Mouse (Mus musculus): ENCODE measurements around the gene Ppp2r5a. TPM values are rescaled to one million over a fixed set of nuclear protein-coding genes. Genes with fewer than 3 reads are reported as not detected.

Gene Ppp2r5a
- polyA plus RNA-seq, 1 experiment from 2014 or later = 18.8 TPM

DNA sequence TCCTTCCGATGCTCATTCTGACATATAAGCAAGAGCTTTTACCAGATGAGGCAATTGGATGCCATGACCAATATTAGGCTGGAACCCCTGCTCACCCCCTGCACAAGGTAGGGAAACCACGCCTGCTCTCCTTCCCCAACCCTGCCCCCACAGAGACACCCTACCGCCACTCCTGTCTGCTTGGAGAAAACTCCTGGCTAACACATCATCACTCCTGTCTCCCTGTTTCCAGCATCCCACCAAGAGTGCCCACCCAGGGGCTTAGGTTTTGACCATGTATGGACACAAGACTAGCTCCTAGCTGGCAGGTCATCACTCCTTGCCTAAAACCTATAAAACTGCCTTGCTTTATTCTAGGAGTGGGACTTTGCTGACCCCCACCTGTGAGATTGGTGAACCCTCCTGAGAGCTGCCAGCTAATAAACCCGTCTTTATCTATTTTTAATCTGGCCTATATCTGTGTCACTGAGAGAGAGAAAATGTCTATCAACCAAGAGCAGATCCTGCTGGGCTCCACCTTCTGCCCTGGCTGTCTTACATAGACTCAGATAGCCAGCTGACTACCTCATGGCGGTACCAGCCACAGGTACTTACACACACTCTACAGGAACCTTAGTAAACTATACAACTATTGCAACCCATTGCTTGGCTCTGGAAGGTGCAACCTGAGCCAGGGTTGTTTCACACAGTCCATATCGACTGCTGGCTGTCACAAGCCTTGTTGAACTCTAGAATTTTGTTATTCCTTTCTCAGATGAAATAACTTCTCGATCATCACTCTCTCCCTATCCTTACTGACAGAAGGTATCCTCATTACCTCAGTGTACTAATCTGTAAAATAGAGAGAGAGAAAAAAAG is 78.1 kb downstream of the Ppp2r5a start:
- no peak overlapping the region; the same call in 1 of the 2 replicates for H3K4me3 ChIP-seq (ENCODE audit: low read length)
- H3K36me3 ChIP-seq (ENCODE audit: insufficient read depth, low read length) = no peaks in the 10 kb centered on the region
- H3K27me3 ChIP-seq (ENCODE audit: insufficient read depth, low read length) = no peaks in the 10 kb centered on the region
- no peaks in the 10 kb centered on the region for H3K9me3 ChIP-seq (ENCODE audit: low read length)
- peak overlapping the region; percentile 25; the same call in 1 of the 2 replicates for H3K27ac ChIP-seq (ENCODE audit: low read length)
- ATAC-seq (ENCODE audit: low FRiP score, low TSS enrichment) = no peak
- H3K4me2 ChIP-seq (replicated peaks; ENCODE audit: low read depth, low read length) = peak overlapping the region; percentile 95
- H3K9ac ChIP-seq (replicated peaks; ENCODE audit: low read length) = peak overlapping the region; percentile 50; the same call in 1 of the 2 replicates
- H3K4me1 ChIP-seq (ENCODE audit: insufficient read depth, low read length) = peaks cover 31% of the 10 kb centered on the region
- 80% methylated on average over 7 of the region's 7 CpGs for WGBS

DNA sequence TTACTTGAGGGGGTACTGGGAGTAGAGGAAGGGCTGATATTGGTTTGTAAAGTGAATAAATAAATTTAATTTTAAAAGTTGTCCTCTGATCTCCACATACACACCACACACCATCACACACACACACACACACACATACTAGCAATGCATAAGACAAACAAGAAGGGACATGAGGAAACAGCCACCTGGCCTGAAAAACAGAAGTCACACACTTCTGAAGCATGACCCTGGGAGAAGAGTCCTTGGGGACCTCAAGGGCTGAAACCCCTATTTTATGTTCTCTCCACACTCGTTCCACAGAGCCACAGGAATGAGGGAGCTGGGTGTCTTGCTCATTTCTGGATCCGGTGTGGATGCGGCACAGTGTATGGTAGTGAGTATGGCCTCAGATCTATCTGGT is 79.7 kb downstream of the Ppp2r5a start:
- Histone ChIP-seq H3K4me3 (ENCODE audit: low read length) (no peak overlapping the region), H3K4me2 (replicated peaks; ENCODE audit: low read depth, low read length) (no peak overlapping the region), H3K4me1 (ENCODE audit: insufficient read depth, low read length) (peaks cover 24% of the 10 kb centered on the region), H3K36me3 (ENCODE audit: insufficient read depth, low read length) (no peaks in the 10 kb centered on the region), H3K27ac (ENCODE audit: low read length) (no peak overlapping the region), H3K9ac (replicated peaks; ENCODE audit: low read length) (no peak overlapping the region), H3K27me3 (ENCODE audit: insufficient read depth, low read length) (no peaks in the 10 kb centered on the region), H3K9me3 (ENCODE audit: low read length) (no peaks in the 10 kb centered on the region)
- 87% methylated on average over 3 of the region's 3 CpGs for WGBS
- ATAC-seq (ENCODE audit: low FRiP score, low TSS enrichment) = no peak

DNA sequence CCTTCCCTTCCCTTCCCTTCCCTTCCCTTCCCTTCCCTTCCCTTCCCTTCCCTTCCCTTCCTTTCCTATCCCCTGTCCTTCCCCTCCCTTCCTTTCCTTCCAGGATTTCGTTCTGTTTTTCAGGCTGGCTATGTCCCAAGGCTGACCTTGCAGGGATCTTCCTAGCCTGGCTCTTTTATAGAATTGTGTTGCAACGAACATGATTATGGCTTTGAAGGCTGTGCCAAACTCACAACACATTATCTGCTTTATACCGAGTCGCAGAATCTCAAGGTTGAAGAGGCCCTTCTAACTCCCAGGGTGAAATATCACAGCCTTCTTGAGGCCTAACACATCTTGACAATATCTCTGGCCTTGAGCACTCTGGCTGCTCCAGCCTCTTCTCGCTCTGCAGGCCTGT is 84.4 kb downstream of the Ppp2r5a start:
- Histone ChIP-seq H3K27me3 (ENCODE audit: insufficient read depth, low read length) (no peaks in the 10 kb centered on the region), H3K27ac (ENCODE audit: low read length) (no peak overlapping the region)

DNA sequence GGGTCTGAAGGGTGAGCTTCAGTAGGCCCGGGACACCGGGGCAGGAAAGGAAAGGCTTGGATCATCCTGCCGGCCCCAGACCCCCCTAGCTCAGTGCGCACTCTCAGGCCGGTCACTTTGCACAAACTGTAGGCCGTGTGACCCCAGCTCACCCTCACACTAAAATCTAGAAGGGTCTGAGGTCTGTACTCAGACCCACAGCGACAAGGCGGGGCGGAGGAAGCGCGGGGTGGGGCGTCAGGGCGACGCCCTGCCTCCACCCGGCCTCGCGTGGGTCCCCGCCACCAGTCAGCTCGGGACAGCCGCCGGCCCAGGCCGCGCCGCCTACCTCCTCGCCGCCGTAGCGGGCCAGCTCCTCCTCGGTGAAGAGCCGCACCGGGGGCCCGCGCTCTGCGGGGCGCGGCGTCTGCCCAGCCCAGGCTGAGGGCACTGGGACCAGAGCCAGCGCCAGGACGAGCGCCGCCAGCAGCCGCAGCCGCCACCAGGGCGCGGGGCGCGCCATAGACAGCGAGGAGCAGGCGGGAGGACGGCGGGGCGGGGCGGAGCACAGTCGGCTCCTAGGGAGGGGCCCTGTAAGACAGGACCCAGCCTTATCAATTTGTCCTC is 85.4 kb downstream of the Ppp2r5a start, which contains the start of gene Nenf:
TSS of gene Nenf (minus strand) at position 604 of the 606 bp plus-strand sequence.
- Histone ChIP-seq H3K9me3 (ENCODE audit: low read length) (no peaks in the 10 kb centered on the region), H3K36me3 (ENCODE audit: insufficient read depth, low read length) (no peaks in the 10 kb centered on the region), H3K27ac (ENCODE audit: low read length) (peak within 1 kb of the TSS; percentile 76), H3K4me2 (replicated peaks; ENCODE audit: low read depth, low read length) (peak within 1 kb of the TSS; percentile 77), H3K9ac (replicated peaks; ENCODE audit: low read length) (peak within 1 kb of the TSS; percentile 98), H3K4me1 (ENCODE audit: insufficient read depth, low read length) (peaks cover 11% of the 10 kb centered on the region), H3K27me3 (ENCODE audit: insufficient read depth, low read length) (no peaks in the 10 kb centered on the region), H3K4me3 (ENCODE audit: low read length) (peak within 1 kb of the TSS; percentile 80)
- ATAC-seq (ENCODE audit: low FRiP score, low TSS enrichment) = peak; percentile 92
- under 1% methylated on average over 52 of the region's 54 CpGs for WGBS

More for the DNA sequence above, 84.4 kb downstream of the Ppp2r5a start:
- H3K9ac ChIP-seq (replicated peaks; ENCODE audit: low read length) = no peak overlapping the region
- no peaks in the 10 kb centered on the region for H3K36me3 ChIP-seq (ENCODE audit: insufficient read depth, low read length)
- no peaks in the 10 kb centered on the region for H3K9me3 ChIP-seq (ENCODE audit: low read length)
- H3K4me3 ChIP-seq (ENCODE audit: low read length) = no peak overlapping the region
- H3K4me1 ChIP-seq (ENCODE audit: insufficient read depth, low read length) = peaks cover 6% of the 10 kb centered on the region; the same call in 1 of the 2 replicates
- no peak for ATAC-seq (ENCODE audit: low FRiP score, low TSS enrichment)
- no peak overlapping the region for H3K4me2 ChIP-seq (replicated peaks; ENCODE audit: low read depth, low read length)
- 68% methylated on average over 5 of the region's 5 CpGs for WGBS

DNA sequence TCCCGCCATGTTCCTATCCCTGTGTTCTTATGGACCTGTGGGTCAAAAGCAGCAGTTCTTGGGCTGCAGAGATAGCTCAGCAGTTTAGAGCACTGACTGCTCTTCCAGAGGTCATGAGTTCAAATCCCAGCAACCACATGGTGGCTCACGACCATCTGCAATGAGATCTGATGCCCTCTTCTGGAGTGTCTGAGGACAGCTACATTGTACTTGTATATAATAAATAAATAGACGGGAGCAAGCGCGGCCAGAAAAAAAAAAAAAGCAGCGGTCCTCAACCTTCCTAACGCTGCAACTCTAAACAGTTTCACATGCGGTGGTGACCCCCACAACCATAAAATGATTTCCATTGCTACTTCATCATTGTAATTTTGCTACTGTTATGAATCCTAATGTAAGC is 86.3 kb downstream of the Ppp2r5a start:
- H3K4me3 ChIP-seq (ENCODE audit: low read length) = peak overlapping the region; percentile 80
- ATAC-seq (ENCODE audit: low FRiP score, low TSS enrichment) = no peak
- H3K4me2 ChIP-seq (replicated peaks; ENCODE audit: low read depth, low read length) = peak overlapping the region; percentile 77
- H3K9ac ChIP-seq (replicated peaks; ENCODE audit: low read length) = no peak overlapping the region; the same call in 1 of the 2 replicates
- peaks cover 11% of the 10 kb centered on the region for H3K4me1 ChIP-seq (ENCODE audit: insufficient read depth, low read length)
- no peak overlapping the region for H3K27ac ChIP-seq (ENCODE audit: low read length)
- no peaks in the 10 kb centered on the region for H3K36me3 ChIP-seq (ENCODE audit: insufficient read depth, low read length)
- H3K27me3 ChIP-seq (ENCODE audit: insufficient read depth, low read length) = no peaks in the 10 kb centered on the region
- 81% methylated on average over 8 of the region's 8 CpGs for WGBS
- no peaks in the 10 kb centered on the region for H3K9me3 ChIP-seq (ENCODE audit: low read length)

DNA sequence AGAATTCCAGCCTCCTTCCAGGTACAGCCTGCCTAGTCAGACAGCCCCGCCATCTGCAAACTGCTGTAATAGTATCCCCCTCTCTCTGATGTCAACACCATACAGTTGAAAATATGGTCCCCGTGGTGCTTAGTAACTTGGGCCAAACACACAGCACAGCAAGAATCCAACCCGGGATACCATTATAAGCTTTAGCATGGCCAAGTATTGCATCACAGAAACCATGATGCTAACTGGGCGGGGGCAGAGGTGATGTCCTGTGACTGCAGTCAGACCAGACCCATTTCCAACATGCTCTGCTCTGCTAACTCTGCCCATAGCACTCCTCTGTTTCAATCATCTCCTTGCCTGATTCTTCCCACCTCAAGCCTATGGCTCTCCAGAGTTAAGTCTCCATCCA is 89.1 kb downstream of the Ppp2r5a start:
- Histone ChIP-seq H3K9ac (replicated peaks; ENCODE audit: low read length) (no peak overlapping the region), H3K9me3 (ENCODE audit: low read length) (no peaks in the 10 kb centered on the region), H3K27ac (ENCODE audit: low read length) (no peak overlapping the region), H3K36me3 (ENCODE audit: insufficient read depth, low read length) (no peaks in the 10 kb centered on the region), H3K4me1 (ENCODE audit: insufficient read depth, low read length) (peaks cover 11% of the 10 kb centered on the region), H3K4me3 (ENCODE audit: low read length) (no peak overlapping the region), H3K27me3 (ENCODE audit: insufficient read depth, low read length) (no peaks in the 10 kb centered on the region), H3K4me2 (replicated peaks; ENCODE audit: low read depth, low read length) (no peak overlapping the region)
- no peak for ATAC-seq (ENCODE audit: low FRiP score, low TSS enrichment)
- WGBS = 79% methylated on average over 4 of the region's 4 CpGs

DNA sequence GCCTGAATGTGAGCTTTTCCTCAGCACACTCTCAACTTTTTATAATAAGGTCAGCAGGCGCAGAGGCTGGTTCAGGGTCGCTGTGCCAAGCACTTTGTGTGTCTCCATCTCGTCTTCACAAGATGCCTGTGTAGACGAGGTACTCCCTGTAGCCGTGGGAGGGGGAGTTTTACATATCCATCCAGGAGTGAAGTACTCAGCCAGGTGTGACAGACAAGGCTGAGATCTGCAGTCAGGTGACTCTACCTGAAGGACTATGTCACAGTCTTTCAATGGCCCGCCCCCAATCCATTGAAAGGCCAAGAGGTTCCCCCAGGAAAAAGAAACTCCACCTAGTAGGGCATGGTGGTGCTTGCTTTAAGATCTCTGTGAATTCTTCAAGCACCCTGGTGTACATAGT is 89.9 kb downstream of the Ppp2r5a start:
- peak overlapping the region; percentile 65 for H3K4me2 ChIP-seq (replicated peaks; ENCODE audit: low read depth, low read length)
- 44% methylated on average over 6 of the region's 6 CpGs for WGBS
- peak overlapping the region; percentile 80 for H3K9ac ChIP-seq (replicated peaks; ENCODE audit: low read length)
- peak overlapping the region; percentile 78 for H3K27ac ChIP-seq (ENCODE audit: low read length)
- H3K36me3 ChIP-seq (ENCODE audit: insufficient read depth, low read length) = peaks cover 2% of the 10 kb centered on the region; the same call in 1 of the 2 replicates
- no peaks in the 10 kb centered on the region for H3K27me3 ChIP-seq (ENCODE audit: insufficient read depth, low read length)
- ATAC-seq (ENCODE audit: low FRiP score, low TSS enrichment) = no peak
- peak overlapping the region; percentile 72 for H3K4me3 ChIP-seq (ENCODE audit: low read length)
- peaks cover 11% of the 10 kb centered on the region for H3K4me1 ChIP-seq (ENCODE audit: insufficient read depth, low read length)
- no peaks in the 10 kb centered on the region for H3K9me3 ChIP-seq (ENCODE audit: low read length)

DNA sequence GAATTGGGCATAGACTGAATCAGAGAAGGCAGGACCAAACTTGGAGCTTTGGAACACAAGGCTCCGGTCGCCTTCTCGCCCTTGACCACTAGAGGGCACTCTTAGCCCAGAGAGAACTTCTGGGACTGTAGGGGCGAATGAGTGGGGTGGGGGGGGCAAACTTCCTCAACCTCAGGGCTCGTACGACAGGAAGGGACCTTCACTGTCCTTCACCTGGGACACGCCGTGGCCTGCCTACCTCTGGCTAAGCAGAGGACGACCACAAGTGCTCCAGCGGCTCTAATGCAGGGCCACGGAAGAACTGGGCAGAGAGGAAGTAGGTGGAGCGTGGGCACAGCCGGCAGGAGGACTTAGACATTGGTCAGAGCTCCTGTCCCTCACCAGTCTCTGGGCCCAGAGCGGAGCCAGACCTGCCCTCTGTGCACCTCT is 90.5 kb downstream of the Ppp2r5a start:
- ATAC-seq (ENCODE audit: low FRiP score, low TSS enrichment) = peak; percentile 96
- 0 out of 2 replicates have a peak, but pooled peaks cover 2% of the 10 kb centered on the region for H3K9me3 ChIP-seq (ENCODE audit: low read length)
- H3K4me1 ChIP-seq (ENCODE audit: insufficient read depth, low read length) = peaks cover 11% of the 10 kb centered on the region
- under 1% methylated on average over 14 of the region's 14 CpGs for whole genome bisulfite sequencing
- H3K4me3 ChIP-seq (ENCODE audit: low read length) = peak overlapping the region; percentile 72
- H3K4me2 ChIP-seq (replicated peaks; ENCODE audit: low read depth, low read length) = peak overlapping the region; percentile 65
- H3K27me3 ChIP-seq (ENCODE audit: insufficient read depth, low read length) = no peaks in the 10 kb centered on the region
- H3K36me3 ChIP-seq (ENCODE audit: insufficient read depth, low read length) = peaks cover 8% of the 10 kb centered on the region
- peak overlapping the region; percentile 78 for H3K27ac ChIP-seq (ENCODE audit: low read length)
- peak overlapping the region; percentile 80 for H3K9ac ChIP-seq (replicated peaks; ENCODE audit: low read length)

DNA sequence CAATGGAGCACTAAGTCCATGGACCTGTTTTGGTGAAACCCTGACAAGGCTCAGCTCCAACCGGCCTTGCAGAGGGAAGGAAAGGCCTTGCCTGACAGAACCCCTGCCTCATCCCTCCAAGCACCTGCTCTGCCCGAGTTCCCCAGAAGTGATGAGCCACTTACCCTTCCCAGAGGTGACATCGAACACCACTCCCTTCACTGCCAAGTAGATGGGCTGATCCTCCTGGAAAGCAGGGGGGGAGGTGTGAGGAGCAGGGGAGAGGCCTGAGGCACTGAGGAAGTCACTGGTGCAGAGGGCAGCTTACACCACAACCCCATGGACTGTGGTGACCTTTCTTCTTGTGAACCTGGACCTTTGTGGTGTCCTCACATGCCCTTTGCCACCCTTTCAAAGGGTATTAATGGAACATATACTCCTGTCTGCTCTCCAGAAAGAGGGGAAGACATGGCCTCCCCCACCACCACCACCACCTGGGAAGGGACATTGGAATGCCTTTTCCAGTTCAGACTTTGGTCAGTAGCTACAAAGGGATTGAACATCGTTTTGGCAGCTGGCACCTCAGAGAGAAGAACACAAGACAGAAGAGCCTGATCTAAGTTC is 91.7 kb downstream of the Ppp2r5a start:
- Histone ChIP-seq H3K36me3 (ENCODE audit: insufficient read depth, low read length) (peaks cover 11% of the 10 kb centered on the region), H3K4me1 (ENCODE audit: insufficient read depth, low read length) (peaks cover 5% of the 10 kb centered on the region), H3K4me3 (ENCODE audit: low read length) (no peak overlapping the region), H3K9ac (replicated peaks; ENCODE audit: low read length) (0 out of 2 replicates have a peak overlapping the region, but pooled peaks have one; percentile 6), H3K4me2 (replicated peaks; ENCODE audit: low read depth, low read length) (no peak overlapping the region), H3K27me3 (ENCODE audit: insufficient read depth, low read length) (no peaks in the 10 kb centered on the region), H3K9me3 (ENCODE audit: low read length) (0 out of 2 replicates have a peak, but pooled peaks cover 2% of the 10 kb centered on the region), H3K27ac (ENCODE audit: low read length) (no peak overlapping the region)
- 75% methylated on average over 4 of the region's 4 CpGs for WGBS
- no peak for ATAC-seq (ENCODE audit: low FRiP score, low TSS enrichment)
